Mouse (Mus musculus): Measurements from ENCODE around the gene Rpusd4. TPM values are rescaled to one million over a fixed set of nuclear protein-coding genes. Genes with fewer than 3 reads are reported as not detected.
A peak's percentile ranks its signal among the peaks of the same experiment; 100 is the strongest.

Rpusd4 gene
- total RNA-seq, 1 experiment: 28.8 TPM

DNA sequence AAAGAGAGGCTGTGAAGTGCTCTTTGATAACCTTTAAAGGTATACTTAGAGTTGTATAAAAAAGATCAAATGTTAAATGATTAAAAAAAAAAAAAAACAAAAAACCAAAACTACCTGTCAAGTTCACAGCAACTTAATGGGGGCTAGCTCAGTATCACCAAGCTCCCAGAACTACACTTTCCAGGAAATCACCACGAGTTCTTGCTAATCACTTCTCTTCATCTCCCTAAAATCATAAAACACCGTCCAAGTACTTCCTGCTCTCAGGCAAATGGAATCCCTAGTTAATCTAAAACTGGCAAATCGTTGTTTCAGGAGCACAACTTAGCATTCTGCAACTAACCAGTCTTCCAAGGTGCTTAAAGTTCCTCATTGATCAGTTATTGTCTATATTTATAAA, 3.2 kb upstream of the Rpusd4 start:
- Histone ChIP-seq H3K4me1 (ENCODE audit: control insufficient read depth in 2 of 2, insufficient read depth in 2 of 2, low read length in 2 of 2, poor library complexity in 1 of 2) (peaks cover 0 to 2% of the 10 kb centered on the region in 2 experiments; a peak in 1 of 4 replicates), H3K9ac (ENCODE audit: insufficient read depth, low read depth, low read length, poor library complexity, severe bottlenecking) (no peak overlapping the region), H3K36me3 (ENCODE audit: control insufficient read depth, insufficient read depth, low read length, poor library complexity, severe bottlenecking) (no peaks in the 10 kb centered on the region; the same call in 1 of the 2 replicates), H3K4me3 (ENCODE audit: insufficient read depth in 1 of 2, low read depth in 1 of 2, low read length in 2 of 2, poor library complexity in 1 of 2, severe bottlenecking in 1 of 2) (no peak overlapping the region), H3K27ac (ENCODE audit: insufficient read depth, low read depth, low read length, poor library complexity, severe bottlenecking) (no peak overlapping the region), H3K9me3 (ENCODE audit: control insufficient read depth, insufficient read depth, low read depth, low read length) (no peaks in the 10 kb centered on the region)
- TF ChIP-seq CHD2 (IDR thresholded peaks at IDR 0.05; ENCODE audit: low read depth, low read length) (no peak), ZNF384 (IDR thresholded peaks at IDR 0.05; ENCODE audit: low read depth, low read length) (no peak), ZC3H11A (IDR thresholded peaks at IDR 0.05; ENCODE audit: borderline replicate concordance, low read depth, low read length) (no peak), MAFK (IDR thresholded peaks at IDR 0.05; ENCODE audit: insufficient read depth, low read depth, low read length) (no peak), HCFC1 (IDR thresholded peaks at IDR 0.05; ENCODE audit: borderline replicate concordance, insufficient read depth, low read length) (no peak)
- no peak for DNase-seq (ENCODE audit: low read depth, low spot score)
- in situ Hi-C loops (cut with MboI; ENCODE audit: low sequenced_read_pairs in 2 of 2, unreplicated experiment in 2 of 2): no loop called here

DNA sequence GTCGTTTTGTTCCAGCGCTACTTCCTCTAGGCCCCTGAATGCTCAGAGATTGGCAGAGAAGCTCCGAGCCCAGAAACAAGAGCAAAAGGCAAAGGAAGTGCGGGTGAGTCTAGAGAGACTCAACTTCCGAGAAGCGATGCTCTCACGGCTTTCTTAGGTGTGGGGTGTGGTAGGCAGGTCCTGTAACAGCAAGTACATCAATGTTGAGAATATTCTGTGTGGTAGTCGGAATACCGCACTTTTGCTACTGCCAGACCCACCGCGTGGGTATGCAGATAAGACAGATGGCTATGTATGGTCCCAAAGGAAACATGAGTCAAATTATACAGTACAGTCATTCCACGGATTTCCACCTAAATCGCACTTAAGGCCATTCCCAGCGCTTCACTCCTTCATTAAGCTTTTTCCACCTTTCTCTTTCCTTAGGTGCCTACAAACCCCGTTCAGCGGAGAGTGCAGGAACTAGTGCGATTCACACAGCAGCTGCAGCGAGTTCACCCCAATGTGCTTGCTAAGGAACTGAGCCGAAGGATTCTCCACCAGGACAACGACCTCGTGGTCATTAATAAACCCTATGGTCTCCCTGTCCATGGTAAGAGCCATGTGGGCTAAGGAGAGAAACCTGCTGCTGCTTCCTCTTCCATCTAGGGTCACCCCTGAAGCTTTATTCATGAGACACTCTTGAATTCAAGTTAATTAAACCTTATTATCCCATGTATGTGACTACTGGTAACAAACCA, 481 bp downstream of the Rpusd4 start:
- Histone ChIP-seq H3K4me3 (ENCODE audit: insufficient read depth in 1 of 2, low read depth in 1 of 2, low read length in 2 of 2, poor library complexity in 1 of 2, severe bottlenecking in 1 of 2) (peak overlapping the region; percentile 77 to 95), H3K9ac (ENCODE audit: insufficient read depth, low read depth, low read length, poor library complexity, severe bottlenecking) (peak overlapping the region; percentile 82), H3K36me3 (ENCODE audit: control insufficient read depth, insufficient read depth, low read length, poor library complexity, severe bottlenecking) (peaks cover 10% of the 10 kb centered on the region), H3K4me1 (ENCODE audit: control insufficient read depth in 2 of 2, insufficient read depth in 2 of 2, low read length in 2 of 2, poor library complexity in 1 of 2) (0 out of 4 replicates have a peak, but pooled peaks cover 0 to 2% of the 10 kb centered on the region in 2 experiments), H3K27ac (ENCODE audit: insufficient read depth, low read depth, low read length, poor library complexity, severe bottlenecking) (no peak overlapping the region), H3K9me3 (ENCODE audit: control insufficient read depth, insufficient read depth, low read depth, low read length) (no peaks in the 10 kb centered on the region)
- in situ Hi-C loops (cut with MboI; ENCODE audit: low sequenced_read_pairs in 2 of 2, unreplicated experiment in 2 of 2): no loop called here
- no peak for DNase-seq (ENCODE audit: low read depth, low spot score)
- TF ChIP-seq ZNF384 (IDR thresholded peaks at IDR 0.05; ENCODE audit: low read depth, low read length): no peak
- no peak for TF ChIP-seq HCFC1 (IDR thresholded peaks at IDR 0.05; ENCODE audit: borderline replicate concordance, insufficient read depth, low read length)
- TF ChIP-seq CHD2 (IDR thresholded peaks at IDR 0.05; ENCODE audit: low read depth, low read length): no peak
- TF ChIP-seq MAFK (IDR thresholded peaks at IDR 0.05; ENCODE audit: insufficient read depth, low read depth, low read length): no peak
- no peak for TF ChIP-seq ZC3H11A (IDR thresholded peaks at IDR 0.05; ENCODE audit: borderline replicate concordance, low read depth, low read length)

DNA sequence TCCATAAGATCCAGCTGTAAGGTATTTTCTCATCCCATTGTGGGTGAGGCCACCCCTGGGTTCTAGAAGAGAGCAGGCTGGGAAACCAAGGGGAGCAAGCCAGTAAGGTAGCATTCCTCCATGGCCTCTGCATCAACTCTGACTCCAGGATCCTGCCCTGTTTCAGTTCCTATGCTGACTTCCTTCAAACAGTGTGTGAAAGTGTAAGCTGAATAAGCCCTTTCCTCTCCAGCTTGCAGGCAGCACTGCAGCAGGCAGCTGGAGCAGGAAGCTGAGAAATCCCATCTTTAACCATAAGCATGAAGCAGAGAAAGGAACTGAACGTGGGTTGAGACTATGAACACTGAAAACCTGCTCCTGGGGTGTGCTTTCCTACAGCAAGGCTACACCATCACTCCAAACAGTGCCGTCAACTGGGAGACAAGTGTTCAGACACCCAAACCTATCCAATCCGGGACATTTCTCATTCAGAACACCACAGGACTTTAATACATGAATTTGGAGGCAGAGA, 10.2 kb downstream of the Rpusd4 start:
- peaks cover 21% of the 10 kb centered on the region for H3K36me3 ChIP-seq (ENCODE audit: control insufficient read depth, insufficient read depth, low read length, poor library complexity, severe bottlenecking)
- H3K27ac ChIP-seq (ENCODE audit: insufficient read depth, low read depth, low read length, poor library complexity, severe bottlenecking): no peak overlapping the region
- H3K9me3 ChIP-seq (ENCODE audit: control insufficient read depth, insufficient read depth, low read depth, low read length): no peaks in the 10 kb centered on the region
- TF ChIP-seq HCFC1 (IDR thresholded peaks at IDR 0.05; ENCODE audit: borderline replicate concordance, insufficient read depth, low read length): no peak
- TF ChIP-seq CHD2 (IDR thresholded peaks at IDR 0.05; ENCODE audit: low read depth, low read length): no peak
- no peak for TF ChIP-seq ZC3H11A (IDR thresholded peaks at IDR 0.05; ENCODE audit: borderline replicate concordance, low read depth, low read length)
- TF ChIP-seq ZNF384 (IDR thresholded peaks at IDR 0.05; ENCODE audit: low read depth, low read length): no peak
- TF ChIP-seq MAFK (IDR thresholded peaks at IDR 0.05; ENCODE audit: insufficient read depth, low read depth, low read length): no peak
- in situ Hi-C loops (cut with MboI; ENCODE audit: low sequenced_read_pairs in 2 of 2, unreplicated experiment in 2 of 2): no loop called here
- H3K4me3 ChIP-seq (ENCODE audit: insufficient read depth in 1 of 2, low read depth in 1 of 2, low read length in 2 of 2, poor library complexity in 1 of 2, severe bottlenecking in 1 of 2): no peak overlapping the region
- no peaks in the 10 kb centered on the region for H3K4me1 ChIP-seq (ENCODE audit: control insufficient read depth in 2 of 2, insufficient read depth in 2 of 2, low read length in 2 of 2, poor library complexity in 1 of 2)
- H3K9ac ChIP-seq (ENCODE audit: insufficient read depth, low read depth, low read length, poor library complexity, severe bottlenecking): no peak overlapping the region
- no peak for DNase-seq (ENCODE audit: low read depth, low spot score)

DNA sequence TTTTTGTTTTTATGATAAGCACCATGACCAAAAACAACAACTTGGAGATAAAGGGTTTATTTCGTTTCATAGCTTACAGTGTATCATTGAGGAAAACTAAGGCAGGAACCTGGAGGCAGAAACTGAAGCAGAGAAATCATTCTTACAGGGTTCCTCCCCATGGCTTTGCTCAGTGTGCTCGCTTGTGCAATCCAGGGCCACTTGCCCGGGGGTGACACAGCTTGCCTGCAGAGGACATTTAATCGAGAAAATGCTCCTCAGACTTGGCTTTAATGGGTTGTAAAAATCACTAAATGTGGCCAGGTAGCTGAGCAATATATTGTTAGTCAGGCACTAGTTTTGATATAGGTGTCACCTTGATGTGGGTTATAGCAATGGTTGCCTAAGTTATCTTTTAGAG, 10.8 kb downstream of the Rpusd4 start:
- H3K27ac ChIP-seq (ENCODE audit: insufficient read depth, low read depth, low read length, poor library complexity, severe bottlenecking): no peak overlapping the region
- H3K4me3 ChIP-seq (ENCODE audit: insufficient read depth in 1 of 2, low read depth in 1 of 2, low read length in 2 of 2, poor library complexity in 1 of 2, severe bottlenecking in 1 of 2): no peak overlapping the region
- in situ Hi-C loops (cut with MboI; ENCODE audit: low sequenced_read_pairs in 2 of 2, unreplicated experiment in 2 of 2): no loop called here
- H3K4me1 ChIP-seq (ENCODE audit: control insufficient read depth in 2 of 2, insufficient read depth in 2 of 2, low read length in 2 of 2, poor library complexity in 1 of 2): no peaks in the 10 kb centered on the region
- no peak for TF ChIP-seq MAFK (IDR thresholded peaks at IDR 0.05; ENCODE audit: insufficient read depth, low read depth, low read length)
- TF ChIP-seq HCFC1 (IDR thresholded peaks at IDR 0.05; ENCODE audit: borderline replicate concordance, insufficient read depth, low read length): no peak
- TF ChIP-seq CHD2 (IDR thresholded peaks at IDR 0.05; ENCODE audit: low read depth, low read length): no peak
- TF ChIP-seq ZNF384 (IDR thresholded peaks at IDR 0.05; ENCODE audit: low read depth, low read length): no peak
- TF ChIP-seq ZC3H11A (IDR thresholded peaks at IDR 0.05; ENCODE audit: borderline replicate concordance, low read depth, low read length): no peak
- peaks cover 19% of the 10 kb centered on the region for H3K36me3 ChIP-seq (ENCODE audit: control insufficient read depth, insufficient read depth, low read length, poor library complexity, severe bottlenecking)
- no peak overlapping the region for H3K9ac ChIP-seq (ENCODE audit: insufficient read depth, low read depth, low read length, poor library complexity, severe bottlenecking)
- no peaks in the 10 kb centered on the region for H3K9me3 ChIP-seq (ENCODE audit: control insufficient read depth, insufficient read depth, low read depth, low read length)
- no peak for DNase-seq (ENCODE audit: low read depth, low spot score)
